Mouse (Mus musculus) bone marrow macrophage, adult 2 months (primary cell): ENCODE measurements around the gene Plxna3.

Experiments used
- CTCF ChIP-seq: IDR thresholded peaks from 2 replicates; pipeline ENCODE4 v1.5.1; 2012; ENCODE audit warnings: low read depth, mild to moderate bottlenecking, low read length, moderate library complexity
- POLR2A ChIP-seq: IDR thresholded peaks from 2 replicates; pipeline ENCODE4 v1.6.1; 2012; ENCODE audit warnings: mild to moderate bottlenecking, low read depth, low read length, borderline replicate concordance

DNA sequence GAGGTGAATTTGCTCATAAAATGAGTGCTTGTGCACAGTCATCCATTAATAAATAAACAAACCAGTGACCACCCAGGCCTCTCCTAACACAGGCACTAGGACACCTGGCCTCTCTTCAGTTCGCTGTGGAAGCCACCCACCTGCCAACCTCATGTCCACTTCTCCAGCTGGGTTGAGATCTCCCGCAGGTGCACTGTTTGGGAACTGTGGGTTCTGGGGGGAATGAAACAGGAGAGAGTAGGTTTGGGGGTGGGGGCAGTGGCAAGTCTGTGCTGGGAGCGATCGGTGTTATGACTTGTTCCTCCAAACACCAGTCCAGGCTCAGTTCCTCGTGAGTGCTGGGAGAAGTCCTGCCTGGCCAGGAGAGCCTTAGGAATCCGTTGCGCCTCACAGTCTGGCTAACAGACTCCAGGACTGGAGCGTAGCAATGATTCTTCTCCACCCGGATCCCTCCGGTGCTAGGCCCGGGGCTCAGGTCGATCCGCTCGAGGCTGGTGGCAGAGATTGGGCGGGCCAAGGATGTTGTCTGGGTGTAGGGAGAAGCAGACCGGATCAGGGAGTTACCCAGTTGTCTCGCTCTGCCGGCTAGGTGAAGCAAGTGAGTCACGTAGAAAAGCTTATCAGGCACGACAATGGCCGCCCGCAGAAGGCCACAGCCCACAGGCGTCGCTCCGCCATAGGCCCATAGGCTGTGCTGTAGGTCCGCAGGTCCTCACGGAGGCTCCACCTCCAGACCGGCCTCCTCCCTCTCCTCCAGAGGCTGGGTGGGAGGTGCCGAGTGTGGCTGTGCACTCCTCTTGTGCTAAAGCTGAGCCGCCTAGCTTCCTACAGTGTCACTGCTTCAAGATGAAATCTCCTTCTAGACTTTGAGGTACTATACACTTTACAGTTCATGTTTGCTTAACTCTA is 63.9 kb downstream of the Plxna3 start, which contains the start of the genes Fam3a and Ikbkg:
- no peak for TF ChIP-seq POLR2A
- TF ChIP-seq CTCF: no peak
